Mouse (Mus musculus): Measurements from ENCODE around the gene Stx3. TPM values are rescaled to one million over a fixed set of nuclear protein-coding genes. Genes with fewer than 3 reads are reported as not detected.

The Stx3 gene
- polyA plus RNA-seq, 1 experiment from 2014 or later = 11.4 TPM

GRCm38 (mm10) chr19:11800531-11801315, 18.5 kb downstream of the Stx3 start:
- WGBS = 82% methylated on average over 8 of the region's 8 CpGs
- no peak overlapping the region for H3K9ac ChIP-seq (ENCODE audit: low read length)
- H3K4me1 ChIP-seq (replicated peaks; ENCODE audit: control insufficient read depth, insufficient read depth, low read length) = no peaks in the 10 kb centered on the region
- H3K27ac ChIP-seq (ENCODE audit: low read depth, low read length) = no peak overlapping the region
- H3K4me3 ChIP-seq (ENCODE audit: low read depth, low read length) = no peak overlapping the region
- H3K27me3 ChIP-seq (ENCODE audit: control insufficient read depth, insufficient read depth, low read length) = no peaks in the 10 kb centered on the region
- H3K9me3 ChIP-seq (ENCODE audit: control insufficient read depth, low read length) = no peaks in the 10 kb centered on the region
- H3K36me3 ChIP-seq (ENCODE audit: control insufficient read depth, insufficient read depth, low read length) = no peaks in the 10 kb centered on the region
- no peak overlapping the region for H3K4me2 ChIP-seq (ENCODE audit: low read depth, low read length, severe bottlenecking)
- DNase-seq (ENCODE audit: low spot score) (no peak), ATAC-seq (replicated peaks; ENCODE audit: low FRiP score) (no peak)

- no peak overlapping the region for H3K9ac ChIP-seq (ENCODE audit: low read length)
- H3K27ac ChIP-seq (ENCODE audit: low read depth, low read length) = no peak overlapping the region
- H3K4me2 ChIP-seq (ENCODE audit: low read depth, low read length, severe bottlenecking) = no peak overlapping the region
- no peaks in the 10 kb centered on the region for H3K27me3 ChIP-seq (ENCODE audit: control insufficient read depth, insufficient read depth, low read length)
- no peak for DNase-seq (ENCODE audit: low spot score)
- WGBS = 87% methylated on average over 6 of the region's 6 CpGs
- no peaks in the 10 kb centered on the region for H3K9me3 ChIP-seq (ENCODE audit: control insufficient read depth, low read length)
- no peak overlapping the region for H3K4me3 ChIP-seq (ENCODE audit: low read depth, low read length)
- no peak for ATAC-seq (replicated peaks; ENCODE audit: low FRiP score)
- H3K36me3 ChIP-seq (ENCODE audit: control insufficient read depth, insufficient read depth, low read length) = no peaks in the 10 kb centered on the region
- no peaks in the 10 kb centered on the region for H3K4me1 ChIP-seq (replicated peaks; ENCODE audit: control insufficient read depth, insufficient read depth, low read length)
These were observed 24.8 kb downstream of the Stx3 start for GRCm38 (mm10) chr19:11794447-11794846.

GRCm38 (mm10) chr19:11793741-11794359, 25.4 kb downstream of the Stx3 start:
- no peak for ATAC-seq (replicated peaks; ENCODE audit: low FRiP score)
- 93% methylated on average over 2 of the region's 2 CpGs for WGBS
- no peak for DNase-seq (ENCODE audit: low spot score)
- Histone ChIP-seq H3K27me3 (ENCODE audit: control insufficient read depth, insufficient read depth, low read length) (no peaks in the 10 kb centered on the region), H3K4me3 (ENCODE audit: low read depth, low read length) (no peak overlapping the region), H3K27ac (ENCODE audit: low read depth, low read length) (no peak overlapping the region), H3K4me1 (replicated peaks; ENCODE audit: control insufficient read depth, insufficient read depth, low read length) (no peaks in the 10 kb centered on the region), H3K9me3 (ENCODE audit: control insufficient read depth, low read length) (no peaks in the 10 kb centered on the region), H3K4me2 (ENCODE audit: low read depth, low read length, severe bottlenecking) (no peak overlapping the region), H3K9ac (ENCODE audit: low read length) (no peak overlapping the region), H3K36me3 (ENCODE audit: control insufficient read depth, insufficient read depth, low read length) (no peaks in the 10 kb centered on the region)

GRCm38 (mm10) chr19:11791825-11792224, 27.4 kb downstream of the Stx3 start:
- H3K4me1 ChIP-seq (replicated peaks; ENCODE audit: control insufficient read depth, insufficient read depth, low read length) = no peaks in the 10 kb centered on the region
- no peak overlapping the region for H3K9ac ChIP-seq (ENCODE audit: low read length)
- WGBS = 74% methylated on average over 5 of the region's 5 CpGs
- H3K27me3 ChIP-seq (ENCODE audit: control insufficient read depth, insufficient read depth, low read length) = no peaks in the 10 kb centered on the region
- no peak overlapping the region for H3K27ac ChIP-seq (ENCODE audit: low read depth, low read length)
- no peak for ATAC-seq (replicated peaks; ENCODE audit: low FRiP score)
- DNase-seq (ENCODE audit: low spot score) = no peak
- no peak overlapping the region for H3K4me2 ChIP-seq (ENCODE audit: low read depth, low read length, severe bottlenecking)
- H3K9me3 ChIP-seq (ENCODE audit: control insufficient read depth, low read length) = no peaks in the 10 kb centered on the region
- H3K4me3 ChIP-seq (ENCODE audit: low read depth, low read length) = no peak overlapping the region
- no peaks in the 10 kb centered on the region for H3K36me3 ChIP-seq (ENCODE audit: control insufficient read depth, insufficient read depth, low read length)

- Histone ChIP-seq H3K4me3 (ENCODE audit: low read depth, low read length) (no peak overlapping the region), H3K9me3 (ENCODE audit: control insufficient read depth, low read length) (no peaks in the 10 kb centered on the region), H3K36me3 (ENCODE audit: control insufficient read depth, insufficient read depth, low read length) (no peaks in the 10 kb centered on the region), H3K27me3 (ENCODE audit: control insufficient read depth, insufficient read depth, low read length) (no peaks in the 10 kb centered on the region), H3K4me1 (replicated peaks; ENCODE audit: control insufficient read depth, insufficient read depth, low read length) (no peaks in the 10 kb centered on the region), H3K9ac (ENCODE audit: low read length) (no peak overlapping the region), H3K4me2 (ENCODE audit: low read depth, low read length, severe bottlenecking) (no peak overlapping the region), H3K27ac (ENCODE audit: low read depth, low read length) (no peak overlapping the region)
- no peak for DNase-seq (ENCODE audit: low spot score)
- 93% methylated on average over 6 of the region's 6 CpGs for WGBS
- ATAC-seq (replicated peaks; ENCODE audit: low FRiP score) = no peak
These were observed 30.3 kb downstream of the Stx3 start for GRCm38 (mm10) chr19:11788876-11789275.

DNA sequence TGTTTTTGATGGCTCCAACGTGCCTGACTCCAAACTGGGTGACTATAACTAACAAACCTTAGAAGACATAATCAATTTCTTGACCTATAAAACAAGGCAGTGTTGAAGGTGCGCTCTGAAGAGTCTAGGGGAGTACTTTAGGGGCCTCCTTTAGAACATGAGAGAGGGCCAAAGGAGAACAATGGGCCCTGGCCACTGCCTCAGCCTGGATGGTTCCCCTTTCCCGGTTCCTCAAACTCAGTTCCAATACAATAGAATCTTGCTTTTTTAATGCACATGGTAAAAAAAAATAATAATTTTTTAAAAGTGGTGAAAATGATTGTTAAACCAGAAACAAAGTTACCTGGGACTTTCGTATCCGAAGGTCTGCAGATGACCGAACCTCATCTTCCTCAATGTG, 31.4 kb downstream of the Stx3 start:
- H3K9ac ChIP-seq (ENCODE audit: low read length) = no peak overlapping the region
- H3K4me1 ChIP-seq (replicated peaks; ENCODE audit: control insufficient read depth, insufficient read depth, low read length) = no peaks in the 10 kb centered on the region
- H3K36me3 ChIP-seq (ENCODE audit: control insufficient read depth, insufficient read depth, low read length) = no peaks in the 10 kb centered on the region
- DNase-seq (ENCODE audit: low spot score) (no peak), ATAC-seq (replicated peaks; ENCODE audit: low FRiP score) (no peak)
- H3K4me3 ChIP-seq (ENCODE audit: low read depth, low read length) = no peak overlapping the region
- H3K27ac ChIP-seq (ENCODE audit: low read depth, low read length) = no peak overlapping the region
- WGBS = 93% methylated on average over 6 of the region's 6 CpGs
- no peaks in the 10 kb centered on the region for H3K27me3 ChIP-seq (ENCODE audit: control insufficient read depth, insufficient read depth, low read length)
- no peaks in the 10 kb centered on the region for H3K9me3 ChIP-seq (ENCODE audit: control insufficient read depth, low read length)
- H3K4me2 ChIP-seq (ENCODE audit: low read depth, low read length, severe bottlenecking) = no peak overlapping the region

DNA sequence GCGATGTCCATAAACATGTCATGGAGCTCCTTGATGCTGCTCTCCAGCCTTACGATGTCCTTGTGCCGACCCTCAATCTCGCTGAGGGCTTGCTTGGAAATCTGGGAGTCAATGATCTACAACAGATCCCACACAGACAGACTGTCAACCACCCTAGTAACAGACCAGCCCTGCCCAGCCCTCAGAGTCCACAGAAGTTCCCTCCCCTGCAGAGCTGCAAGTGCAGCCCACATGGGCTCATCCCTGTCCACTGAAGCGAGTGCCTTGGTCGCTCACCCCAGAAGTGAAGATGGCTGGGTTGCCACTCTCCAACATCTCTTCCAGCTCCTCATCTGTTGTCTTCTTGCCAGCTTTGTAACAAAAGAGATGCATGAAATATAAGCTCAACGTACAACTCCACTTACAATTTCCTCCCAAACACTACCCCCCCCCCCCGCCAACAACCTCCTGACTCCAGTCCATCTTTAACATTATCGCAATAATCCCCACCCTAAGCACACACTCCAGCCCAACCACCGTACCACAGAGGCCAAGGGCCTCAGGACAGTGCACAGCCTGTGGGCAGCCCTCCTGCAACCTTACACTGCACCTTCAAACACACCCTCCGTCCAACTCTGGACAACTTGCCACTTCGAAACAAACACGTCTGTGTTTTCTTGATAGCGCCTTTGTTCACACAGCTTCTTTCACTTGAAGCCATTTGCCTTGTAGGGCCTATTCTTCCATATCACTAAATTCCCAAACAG, 33.6 kb downstream of the Stx3 start:
- H3K4me3 ChIP-seq (ENCODE audit: low read depth, low read length) = no peak overlapping the region
- WGBS = 92% methylated on average over 14 of the region's 14 CpGs
- DNase-seq (ENCODE audit: low spot score) (no peak), ATAC-seq (replicated peaks; ENCODE audit: low FRiP score) (no peak)
- H3K27ac ChIP-seq (ENCODE audit: low read depth, low read length) = no peak overlapping the region
- H3K27me3 ChIP-seq (ENCODE audit: control insufficient read depth, insufficient read depth, low read length) = no peaks in the 10 kb centered on the region
- H3K9ac ChIP-seq (ENCODE audit: low read length) = no peak overlapping the region
- no peaks in the 10 kb centered on the region for H3K36me3 ChIP-seq (ENCODE audit: control insufficient read depth, insufficient read depth, low read length)
- H3K4me1 ChIP-seq (replicated peaks; ENCODE audit: control insufficient read depth, insufficient read depth, low read length) = no peaks in the 10 kb centered on the region
- H3K4me2 ChIP-seq (ENCODE audit: low read depth, low read length, severe bottlenecking) = no peak overlapping the region
- H3K9me3 ChIP-seq (ENCODE audit: control insufficient read depth, low read length) = no peaks in the 10 kb centered on the region

DNA sequence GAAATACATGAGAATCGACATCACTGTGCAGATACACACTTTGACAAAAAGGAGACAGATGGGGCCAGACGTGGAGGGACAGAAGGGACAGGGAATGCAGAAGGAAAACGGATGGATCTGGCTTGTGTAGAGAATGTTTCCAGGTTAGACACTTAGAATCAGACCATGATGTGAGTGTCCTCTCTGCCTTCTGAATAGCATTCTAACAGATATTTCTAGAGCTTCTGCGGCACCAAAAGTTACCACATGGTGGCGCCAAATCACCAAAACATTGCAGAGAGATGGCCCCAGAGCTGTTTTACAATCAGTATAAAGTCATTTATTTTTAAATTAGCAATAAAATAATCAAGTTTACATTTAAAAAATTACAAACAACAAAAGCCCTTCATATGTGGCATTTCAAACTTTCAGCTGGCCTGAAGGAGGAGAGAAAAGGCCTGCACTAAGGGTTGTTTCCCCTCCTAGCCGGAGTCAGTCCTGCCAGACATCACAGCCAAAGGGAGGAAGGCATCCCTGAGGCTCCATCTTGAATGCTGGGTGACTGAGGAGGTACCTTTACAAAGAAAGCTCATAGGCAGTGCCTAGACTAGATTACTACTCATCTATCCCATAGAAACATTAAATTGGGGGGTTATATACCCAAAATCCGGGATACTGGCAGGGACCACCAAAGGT, 41.9 kb downstream of the Stx3 start:
- Histone ChIP-seq H3K4me1 (replicated peaks; ENCODE audit: control insufficient read depth, insufficient read depth, low read length) (no peaks in the 10 kb centered on the region), H3K27ac (ENCODE audit: low read depth, low read length) (no peak overlapping the region), H3K27me3 (ENCODE audit: control insufficient read depth, insufficient read depth, low read length) (no peaks in the 10 kb centered on the region), H3K4me2 (ENCODE audit: low read depth, low read length, severe bottlenecking) (no peak overlapping the region), H3K9ac (ENCODE audit: low read length) (no peak overlapping the region), H3K4me3 (ENCODE audit: low read depth, low read length) (no peak overlapping the region), H3K36me3 (ENCODE audit: control insufficient read depth, insufficient read depth, low read length) (no peaks in the 10 kb centered on the region; the same call in 1 of the 2 replicates), H3K9me3 (ENCODE audit: control insufficient read depth, low read length) (no peaks in the 10 kb centered on the region)
- 54% methylated on average over 7 of the region's 7 CpGs for WGBS
- peak; percentile 58; the same call in 1 of the 2 replicates for ATAC-seq (replicated peaks; ENCODE audit: low FRiP score)
- peak; percentile 79 for DNase-seq (ENCODE audit: low spot score)

Measured in forebrain, embryonic 11.5 days (tissue).